Mouse (Mus musculus): ENCODE measurements at regions not wholly inside any gene's neighbourhood (a gene's known extent, or its start where the extent isn't known, plus 50 kb on each side); places are given as distances from the start of the nearest gene placed in this dataset.
"Not testable (repeated sequence)": the region's sequence is repeated elsewhere in the genome, so short reads cannot be mapped to it uniquely, and the experiment has no call there.

GRCm38 (mm10) chr10:20891426-20891825 is 60.9 kb upstream of the Ahi1 start:
- DNase-seq (ENCODE audit: low read depth, low spot score), result no peak

GRCm38 (mm10) chr10:20883618-20884017 is 68.7 kb upstream of the Ahi1 start:
- DNase-seq (ENCODE audit: low read depth, low spot score), result peak; percentile 6

- DNase-seq (ENCODE audit: low read depth, low spot score), result no peak
Measured at GRCm38 (mm10) chr10:20882599-20882998, 69.7 kb upstream of the Ahi1 start.

GRCm38 (mm10) chr10:20880251-20880650 is 72.1 kb upstream of the Ahi1 start:
- no peak for DNase-seq (ENCODE audit: low read depth, low spot score)

GRCm38 (mm10) chr10:20879482-20879881 is 72.9 kb upstream of the Ahi1 start:
- DNase-seq (ENCODE audit: low read depth, low spot score), result no peak

- no peak for DNase-seq (ENCODE audit: low read depth, low spot score)
Measured at GRCm38 (mm10) chr10:20867076-20867475, 85.3 kb upstream of the Ahi1 start.

GRCm38 (mm10) chr10:20865031-20865430 is 87.3 kb upstream of the Ahi1 start:
- DNase-seq (ENCODE audit: low read depth, low spot score), result no peak

- DNase-seq (ENCODE audit: low read depth, low spot score), result no peak
Measured at GRCm38 (mm10) chr10:20857413-20857812, 94.9 kb upstream of the Ahi1 start.

- no peak for DNase-seq (ENCODE audit: low read depth, low spot score)
Measured at GRCm38 (mm10) chr10:20854621-20855363, 97.6 kb upstream of the Ahi1 start.

- no peak for DNase-seq (ENCODE audit: low read depth, low spot score)
Measured at GRCm38 (mm10) chr10:20847287-20847686, 105.1 kb upstream of the Ahi1 start.

- no peak for DNase-seq (ENCODE audit: low read depth, low spot score)
Measured at GRCm38 (mm10) chr10:20843277-20843676, 109.1 kb upstream of the Ahi1 start.

- no peak for DNase-seq (ENCODE audit: low read depth, low spot score)
Measured at GRCm38 (mm10) chr10:20842131-20842530, 110.2 kb upstream of the Ahi1 start.

GRCm38 (mm10) chr10:20841430-20842040 is 110.8 kb upstream of the Ahi1 start:
- no peak for DNase-seq (ENCODE audit: low read depth, low spot score)

- no peak for DNase-seq (ENCODE audit: low read depth, low spot score)
Measured at GRCm38 (mm10) chr10:20838685-20839425, 113.5 kb upstream of the Ahi1 start.

GRCm38 (mm10) chr10:20836816-20837215 is 111.9 kb upstream of the Pde7b start:
- DNase-seq (ENCODE audit: low read depth, low spot score), result not testable (repeated sequence)

- peak; percentile 71 for DNase-seq (ENCODE audit: low read depth, low spot score)
Measured at GRCm38 (mm10) chr10:20834806-20835575, 110.1 kb upstream of the Pde7b start.

GRCm38 (mm10) chr10:20828304-20828703 is 103.4 kb upstream of the Pde7b start:
- no peak for DNase-seq (ENCODE audit: low read depth, low spot score)

GRCm38 (mm10) chr10:20827473-20827872 is 102.6 kb upstream of the Pde7b start:
- no peak for DNase-seq (ENCODE audit: low read depth, low spot score)

GRCm38 (mm10) chr10:20818548-20818947 is 93.7 kb upstream of the Pde7b start:
- DNase-seq (ENCODE audit: low read depth, low spot score), result no peak

GRCm38 (mm10) chr10:20799792-20800191 is 74.9 kb upstream of the Pde7b start:
- DNase-seq (ENCODE audit: low read depth, low spot score), result no peak

GRCm38 (mm10) chr10:20798400-20798799 is 73.5 kb upstream of the Pde7b start:
- no peak for DNase-seq (ENCODE audit: low read depth, low spot score)

GRCm38 (mm10) chr10:20793956-20794355 is 69.1 kb upstream of the Pde7b start:
- DNase-seq (ENCODE audit: low read depth, low spot score), result no peak
